Mouse (Mus musculus) hindbrain, embryonic 15.5 days (tissue): Measurements from ENCODE around the gene Olfr1348. TPM values are rescaled to one million over a fixed set of nuclear protein-coding genes. Genes with fewer than 3 reads are reported as not detected.

Experiments used
- polyA plus RNA-seq: library from polyadenylated mRNA; unstranded; fragments of >200 nt; fragmentation: Nextera tagmentation; extraction: Ambion mirVana; gene quantifications from 2 replicates; pipeline ENCODE4 v1.2.1, GENCODE M21; 2015

Gene Olfr1348
- polyA plus RNA-seq, 1 experiment from 2014 or later: not detected

Other genes with a start within 250 kb of the Olfr1348 start
- 16.3 and 17.6 TPM in 2 replicates for gene Zfp667, start 222.2 kb downstream of the Olfr1348 start, polyA plus RNA-seq
- gene Zfp583, start 177.5 kb downstream of the Olfr1348 start, polyA plus RNA-seq: 13.6 and 14.7 TPM in 2 replicates
- 8.1 and 8.5 TPM in 2 replicates for gene Gm3854, start 165.0 kb downstream of the Olfr1348 start, polyA plus RNA-seq
- 3.5 and 4.9 TPM in 2 replicates for gene Zfp78, start 145.5 kb downstream of the Olfr1348 start, polyA plus RNA-seq
- gene Zfp28, start 125.5 kb downstream of the Olfr1348 start, polyA plus RNA-seq: 13.8 and 14.2 TPM in 2 replicates
- 7.0 and 8.4 TPM in 2 replicates for gene Smim17, start 110.0 kb downstream of the Olfr1348 start, polyA plus RNA-seq
- 0.05 TPM in 1 of 2 replicates, not detected in the other for gene Gm20715, start 98.5 kb downstream of the Olfr1348 start, polyA plus RNA-seq
- gene Olfr1344, start 70.1 kb downstream of the Olfr1348 start, polyA plus RNA-seq: 0.14 and 0.18 TPM in 2 replicates
- not detected in 2 replicates for gene Olfr1336, start 52.6 kb downstream of the Olfr1348 start, polyA plus RNA-seq
- gene Olfr1346, start 41.6 kb downstream of the Olfr1348 start, polyA plus RNA-seq: not detected in 2 replicates
- gene Olfr5, start 21.8 kb downstream of the Olfr1348 start, polyA plus RNA-seq: not detected in 2 replicates
- not detected in 2 replicates for gene Olfr1347, start 9.0 kb downstream of the Olfr1348 start, polyA plus RNA-seq
- gene Olfr1349, start 14.2 kb upstream of the Olfr1348 start, polyA plus RNA-seq: not detected in 2 replicates
- gene Olfr1350, start 56.1 kb upstream of the Olfr1348 start, polyA plus RNA-seq: not detected in 2 replicates
- 7.1 and 7.5 TPM in 2 replicates for gene Zim1, start 187.7 kb upstream of the Olfr1348 start, polyA plus RNA-seq
- gene Peg3, start 221.7 kb upstream of the Olfr1348 start, polyA plus RNA-seq: 90.4 and 93.6 TPM in 2 replicates
- 28.3 and 30.2 TPM in 2 replicates for gene Usp29, start 221.8 kb upstream of the Olfr1348 start, polyA plus RNA-seq